Mouse (Mus musculus) activated CD4-positive, CD25-positive, alpha-beta regulatory T cell, adult 9 weeks (primary cell): Measurements from ENCODE around the gene Gm40193. TPM values are rescaled to one million over a fixed set of nuclear protein-coding genes. Genes with fewer than 3 reads are reported as not detected.

Experiments
- polyA plus RNA-seq: library from polyadenylated mRNA; unstranded; fragments of 100-300 nt; shearing (Covaris generic); gene quantifications from one replicate; pipeline ENCODE4 v1.2.1, GENCODE M21; 2017

Gene Gm40193
- polyA plus RNA-seq: not detected

DNA sequence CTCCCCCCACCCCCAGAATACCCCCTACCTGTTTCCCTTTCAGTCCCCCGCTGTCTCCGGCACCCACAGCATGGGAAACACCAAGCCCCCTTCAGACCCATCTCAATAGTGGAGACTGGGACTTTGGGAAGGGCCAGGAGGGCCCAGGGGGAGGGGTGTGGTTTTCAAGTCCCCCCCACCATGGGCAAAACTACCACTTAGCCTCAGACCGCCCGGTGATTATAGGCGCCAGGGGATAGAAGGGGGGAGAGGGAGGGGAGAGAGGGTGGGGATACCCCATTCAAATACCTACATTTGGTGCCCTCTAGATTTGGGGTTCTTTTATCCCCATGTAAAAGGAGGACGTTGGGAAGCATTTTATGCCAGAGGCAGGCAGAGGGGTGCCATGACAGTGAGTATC, at the start of gene Gm40193:
TSS of gene Gm40193 (minus strand) at position 101 of the 400 bp plus-strand sequence.

DNA sequence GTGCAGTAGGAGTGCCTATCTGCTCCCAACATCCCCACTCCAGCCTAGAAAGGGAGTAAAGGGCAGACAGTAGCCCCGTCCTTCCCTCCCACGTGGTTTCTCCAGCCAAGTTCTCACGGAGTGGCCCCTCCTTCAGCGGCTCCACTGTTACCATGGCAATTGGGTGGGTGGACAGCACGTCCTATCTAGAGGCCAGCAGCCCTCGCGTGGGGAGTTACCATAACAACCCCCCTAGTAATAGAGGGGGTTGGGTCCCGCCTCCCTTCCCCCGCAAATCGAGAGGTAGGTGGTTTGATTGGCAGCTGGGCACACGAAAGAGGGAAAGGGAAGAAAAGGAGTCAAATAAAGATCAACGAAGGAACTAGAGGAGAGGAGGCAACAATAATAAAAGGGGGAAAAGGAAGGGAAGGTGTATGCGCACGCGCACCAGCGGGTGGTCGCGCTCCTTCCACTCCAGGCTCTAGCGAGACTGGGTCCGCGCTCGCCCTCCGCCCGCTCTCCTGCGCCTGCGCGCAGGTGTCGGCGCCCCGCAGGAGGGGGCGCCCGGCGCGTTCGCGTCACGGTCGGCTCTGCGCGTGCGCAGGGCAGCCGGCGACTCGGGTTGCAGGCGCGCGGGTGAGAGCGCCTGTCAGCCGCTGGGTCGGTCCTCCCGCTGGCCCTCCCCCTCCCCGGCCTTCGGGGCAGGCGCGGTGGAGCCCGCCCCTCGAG, 29.7 kb upstream of the Gm40193 start, which contains the start of gene Mink1:
TSS of gene Mink1 (plus strand) at position 595 of the 708 bp plus-strand sequence.

DNA sequence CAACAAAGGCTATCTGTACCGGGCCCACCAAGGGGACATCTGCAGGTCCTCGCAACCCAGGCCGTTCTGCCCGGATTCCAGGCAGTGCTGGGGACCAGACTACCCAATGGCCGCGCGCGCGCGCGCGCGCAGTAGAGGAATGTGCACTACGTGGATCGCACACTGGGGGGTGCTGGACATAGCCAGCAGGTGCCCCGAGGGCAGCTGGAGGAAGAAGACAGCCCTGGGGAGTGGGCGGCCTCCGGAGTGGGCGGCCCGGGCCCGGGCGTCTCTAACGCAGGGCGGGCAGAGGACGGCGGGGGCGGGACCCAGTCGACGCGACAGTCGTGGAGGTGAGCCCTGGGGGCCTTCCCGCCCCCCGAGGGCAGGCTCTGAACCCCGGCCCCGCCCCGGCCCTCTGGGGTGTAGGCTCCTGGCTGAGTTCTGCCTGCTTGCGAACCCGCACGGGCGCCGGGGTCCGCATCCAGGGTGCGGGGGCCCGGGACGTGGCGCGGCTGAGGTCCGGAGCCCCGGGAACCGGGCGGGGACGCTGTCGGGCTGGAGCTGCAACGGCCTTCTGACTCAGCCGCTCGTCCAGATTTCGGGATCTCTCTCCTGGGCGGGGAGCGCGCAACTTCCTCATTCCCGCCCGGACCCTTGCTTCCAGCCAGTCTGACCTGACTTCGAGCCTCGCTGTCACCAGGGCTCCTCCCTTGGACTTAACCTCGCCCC, 7.3 kb upstream of the Gm40193 start, which contains the start of gene Pld2:
TSS of gene Pld2 (plus strand) at position 188 of the 711 bp plus-strand sequence.

DNA sequence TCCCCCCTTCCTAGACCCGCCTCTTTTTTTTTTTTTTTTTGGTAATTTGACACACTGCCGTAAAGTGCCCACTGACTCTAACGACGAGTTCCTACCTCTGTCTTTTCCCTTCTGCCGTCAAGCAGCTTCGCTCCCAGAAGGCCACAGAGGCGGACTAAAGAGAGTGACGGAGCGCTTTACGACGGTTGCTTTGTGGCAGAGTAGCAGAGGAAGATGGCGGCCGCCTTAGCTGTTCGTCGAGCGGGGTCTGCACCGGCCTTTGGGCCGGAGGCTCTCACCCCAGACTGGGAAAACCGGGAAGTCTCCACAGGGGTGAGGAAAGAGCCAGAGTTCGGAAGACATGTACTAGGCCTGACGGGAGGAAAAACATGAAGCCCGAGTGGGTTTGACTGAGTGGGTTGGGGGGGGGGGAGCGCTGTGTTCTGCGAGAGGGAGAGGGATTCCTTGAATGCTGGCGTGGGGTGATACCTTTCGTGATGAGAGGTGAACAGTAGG, 7.5 kb downstream of the Gm40193 start, which contains the start of gene Psmb6:
TSS of gene Psmb6 (plus strand) at position 184 of the 495 bp plus-strand sequence.

DNA sequence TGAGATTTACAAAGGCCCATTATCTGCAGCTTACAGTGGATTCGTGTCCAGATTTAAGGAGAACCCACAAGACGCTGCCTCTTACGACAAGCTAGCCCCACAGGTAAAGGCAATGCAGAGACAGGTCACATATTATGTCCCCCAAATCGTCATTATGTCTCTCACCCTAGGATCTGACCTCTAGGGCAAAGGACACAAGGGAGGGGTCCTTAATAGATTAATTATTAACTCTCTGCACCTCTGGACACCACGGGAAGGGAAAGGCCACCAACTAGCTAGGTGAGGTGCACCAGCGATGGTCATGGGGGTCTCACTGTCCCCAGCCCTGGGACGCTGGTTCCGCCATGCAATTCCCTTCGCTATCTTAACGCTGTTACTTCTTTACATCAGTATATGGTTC, 13.8 kb downstream of the Gm40193 start, which contains the start of gene Gltpd2:
TSS of gene Gltpd2 (plus strand) at position 274 of the 400 bp plus-strand sequence.

DNA sequence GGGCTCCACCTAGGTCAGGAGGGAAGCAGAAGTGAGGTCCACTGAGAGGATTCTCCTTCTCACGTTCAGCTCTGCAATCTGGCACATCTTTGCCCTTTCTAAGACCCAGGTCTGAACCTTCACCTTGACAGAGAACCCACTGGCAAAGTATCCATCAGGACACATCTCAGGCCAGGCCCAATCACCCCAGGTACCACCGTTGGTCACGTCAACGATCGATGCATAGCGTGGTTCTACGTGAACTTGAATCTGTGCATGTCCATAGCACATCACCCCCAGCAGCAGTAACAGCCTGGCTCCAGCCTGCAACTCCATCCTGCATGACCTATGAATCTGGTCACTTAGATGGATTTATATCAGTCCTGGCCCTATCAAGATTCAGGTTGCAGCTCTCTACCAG, 18.5 kb downstream of the Gm40193 start, which contains the start of gene Vmo1:
TSS of gene Vmo1 (minus strand) at position 329 of the 400 bp plus-strand sequence.

DNA sequence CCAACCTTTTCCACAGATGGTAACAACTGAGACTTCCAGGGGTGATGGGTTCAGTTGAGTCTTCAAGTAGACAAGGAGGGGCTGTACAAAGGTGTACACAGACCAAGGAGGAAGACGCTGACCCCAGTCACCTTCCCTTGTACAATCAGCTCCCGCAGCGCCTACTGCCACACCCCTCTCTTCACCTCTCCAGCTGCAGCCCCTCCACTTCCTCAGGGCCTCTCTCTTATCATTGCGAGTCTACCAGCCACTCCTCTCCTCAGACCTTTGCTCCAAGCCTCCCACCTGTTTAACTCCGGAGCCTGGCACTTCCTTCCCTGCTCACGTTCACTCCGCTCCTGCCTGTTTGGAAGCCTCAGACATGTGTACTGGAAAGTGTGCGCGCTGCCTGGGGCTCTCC, 27.8 kb downstream of the Gm40193 start, which contains the start of gene Tm4sf5:
TSS of gene Tm4sf5 (plus strand) at position 275 of the 400 bp plus-strand sequence.

Other genes with a start within 250 kb of the Gm40193 start
- gene Alox12e, start 210.3 kb downstream of the Gm40193 start, polyA plus RNA-seq: not detected
- gene Alox15, start 180.9 kb downstream of the Gm40193 start, polyA plus RNA-seq: not detected
- gene Pelp1, start 122.9 kb downstream of the Gm40193 start, polyA plus RNA-seq: 12.8 TPM
- 217 TPM for gene Arrb2, start 100.3 kb downstream of the Gm40193 start, polyA plus RNA-seq
- 81.1 TPM for gene Med11, start 81.0 kb downstream of the Gm40193 start, polyA plus RNA-seq
- gene Zmynd15, start 73.5 kb downstream of the Gm40193 start, polyA plus RNA-seq: not detected
- 0.57 TPM for gene Cxcl16, start 73.0 kb downstream of the Gm40193 start, polyA plus RNA-seq
- gene Tm4sf5, start 27.7 kb downstream of the Gm40193 start, polyA plus RNA-seq: 4.0 TPM
- not detected for gene Vmo1, start 18.3 kb downstream of the Gm40193 start, polyA plus RNA-seq
- not detected for gene Gltpd2, start 13.7 kb downstream of the Gm40193 start, polyA plus RNA-seq
- gene Psmb6, start 7.6 kb downstream of the Gm40193 start, polyA plus RNA-seq: 374 TPM
- gene Pld2, start 7.1 kb upstream of the Gm40193 start, polyA plus RNA-seq: 2.5 TPM
- gene Mink1, start 29.9 kb upstream of the Gm40193 start, polyA plus RNA-seq: 8.1 TPM
- not detected for gene 4930544D05Rik, start 82.9 kb upstream of the Gm40193 start, polyA plus RNA-seq
- gene Chrne, start 86.3 kb upstream of the Gm40193 start, polyA plus RNA-seq: 1.1 TPM
- 0.10 TPM for gene Gp1ba, start 106.2 kb upstream of the Gm40193 start, polyA plus RNA-seq
- 396 TPM for gene Rnf167, start 114.3 kb upstream of the Gm40193 start, polyA plus RNA-seq
- 170 TPM for gene Slc25a11, start 114.5 kb upstream of the Gm40193 start, polyA plus RNA-seq
- gene Pfn1, start 121.7 kb upstream of the Gm40193 start, polyA plus RNA-seq: 4,385 TPM
- 35.5 TPM for gene Eno3, start 124.3 kb upstream of the Gm40193 start, polyA plus RNA-seq
- 98.7 TPM for gene Spag7, start 136.5 kb upstream of the Gm40193 start, polyA plus RNA-seq
- gene Camta2, start 155.2 kb upstream of the Gm40193 start, polyA plus RNA-seq: 57.4 TPM
- gene Inca1, start 167.2 kb upstream of the Gm40193 start, polyA plus RNA-seq: 0.77 TPM
- 0.38 TPM for gene Kif1c, start 167.6 kb upstream of the Gm40193 start, polyA plus RNA-seq
- 5.4 TPM for gene Zfp3, start 231.3 kb upstream of the Gm40193 start, polyA plus RNA-seq